Mouse (Mus musculus): ENCODE measurements around the gene 2810006K23Rik. TPM values are rescaled to one million over a fixed set of nuclear protein-coding genes. Genes with fewer than 3 reads are reported as not detected.
A peak's percentile ranks its signal among the peaks of the same experiment; 100 is the strongest.

The 2810006K23Rik gene
- 11.8 and 12.3 TPM in 2 replicates for polyA plus RNA-seq (2012; rRNA removed)
- polyA plus RNA-seq (2014; fragmentation: Nextera tagmentation; extraction: Ambion mirVana), result 9.7 and 10.4 TPM in 2 replicates

- ATAC-seq (ENCODE audit: low FRiP score, low read depth) (peak; percentile 97), DNase-seq (ENCODE audit: low spot score) (peak; percentile 100)
- H3K4me1 ChIP-seq (ENCODE audit: control insufficient read depth, insufficient read depth, low read length), result peaks cover 6% of the 10 kb centered on the region
- peak within 1 kb of the TSS; percentile 87 for H3K27ac ChIP-seq (replicated peaks; ENCODE audit: low read depth, low read length)
- TF ChIP-seq POLR2A (IDR thresholded peaks at IDR 0.05; ENCODE audit: borderline replicate concordance, extremely low read depth, insufficient read depth, insufficient read length), result peak; percentile 99
- H3K36me3 ChIP-seq (ENCODE audit: control insufficient read depth, insufficient read depth, low read length), result peaks cover 15% of the 10 kb centered on the region; the same call in 1 of the 2 replicates
- no peaks in the 10 kb centered on the region for H3K27me3 ChIP-seq (ENCODE audit: control insufficient read depth, insufficient read depth, low read length)
- peak within 1 kb of the TSS; percentile 72 for H3K9ac ChIP-seq (ENCODE audit: low read depth, low read length, severe bottlenecking)
- no peaks in the 10 kb centered on the region for H3K9me3 ChIP-seq (ENCODE audit: control insufficient read depth, low read length)
- WGBS, result under 1% methylated on average over 71 of the region's 72 CpGs
- H3K4me2 ChIP-seq (replicated peaks; ENCODE audit: low read depth, low read length, severe bottlenecking), result peak within 1 kb of the TSS; percentile 85
- H3K4me3 ChIP-seq (replicated peaks; ENCODE audit: low read length), result peak within 1 kb of the TSS; percentile 74
Observed at GRCm38 (mm10) chr5:124327510-124328364, at the start of gene 2810006K23Rik, which contains the start of gene Mphosph9. 2810006K23Rik (plus strand) TSS chr5:124328089. Mphosph9 (minus strand) TSS chr5:124327972.

- no peak overlapping the region for H3K9ac ChIP-seq (ENCODE audit: low read depth, low read length, severe bottlenecking)
- H3K4me1 ChIP-seq (ENCODE audit: control insufficient read depth, insufficient read depth, low read length), result no peaks in the 10 kb centered on the region
- H3K27me3 ChIP-seq (ENCODE audit: control insufficient read depth, insufficient read depth, low read length), result no peaks in the 10 kb centered on the region
- no peak overlapping the region for H3K27ac ChIP-seq (replicated peaks; ENCODE audit: low read depth, low read length)
- H3K4me3 ChIP-seq (replicated peaks; ENCODE audit: low read length), result no peak overlapping the region
- 0 out of 2 replicates have a peak, but pooled peaks cover 1% of the 10 kb centered on the region for H3K9me3 ChIP-seq (ENCODE audit: control insufficient read depth, low read length)
- WGBS, result 96% methylated on average over 2 of the region's 2 CpGs
- DNase-seq (ENCODE audit: low spot score) (no peak), ATAC-seq (ENCODE audit: low FRiP score, low read depth) (no peak)
- peaks cover 58% of the 10 kb centered on the region for H3K36me3 ChIP-seq (ENCODE audit: control insufficient read depth, insufficient read depth, low read length)
- no peak overlapping the region for H3K4me2 ChIP-seq (replicated peaks; ENCODE audit: low read depth, low read length, severe bottlenecking)
- TF ChIP-seq POLR2A (IDR thresholded peaks at IDR 0.05; ENCODE audit: borderline replicate concordance, extremely low read depth, insufficient read depth, insufficient read length), result no peak
Observed at GRCm38 (mm10) chr5:124282854-124283253, 45.0 kb upstream of the 2810006K23Rik start.

GRCm38 (mm10) chr5:124284330-124284729 lies 43.6 kb upstream of the 2810006K23Rik start:
- TF ChIP-seq POLR2A (IDR thresholded peaks at IDR 0.05; ENCODE audit: borderline replicate concordance, extremely low read depth, insufficient read depth, insufficient read length), result no peak
- Histone ChIP-seq H3K4me3 (replicated peaks; ENCODE audit: low read length) (no peak overlapping the region), H3K9me3 (ENCODE audit: control insufficient read depth, low read length) (peaks cover 5% of the 10 kb centered on the region; the same call in 1 of the 2 replicates), H3K36me3 (ENCODE audit: control insufficient read depth, insufficient read depth, low read length) (peaks cover 59% of the 10 kb centered on the region), H3K4me2 (replicated peaks; ENCODE audit: low read depth, low read length, severe bottlenecking) (no peak overlapping the region), H3K9ac (ENCODE audit: low read depth, low read length, severe bottlenecking) (no peak overlapping the region), H3K27ac (replicated peaks; ENCODE audit: low read depth, low read length) (no peak overlapping the region), H3K4me1 (ENCODE audit: control insufficient read depth, insufficient read depth, low read length) (no peaks in the 10 kb centered on the region), H3K27me3 (ENCODE audit: control insufficient read depth, insufficient read depth, low read length) (no peaks in the 10 kb centered on the region)
- DNase-seq (ENCODE audit: low spot score) (peak; percentile 16), ATAC-seq (ENCODE audit: low FRiP score, low read depth) (no peak)
- 55% methylated on average over 3 of the region's 3 CpGs for WGBS

GRCm38 (mm10) chr5:124287616-124288247 lies 40.2 kb upstream of the 2810006K23Rik start:
- ATAC-seq (ENCODE audit: low FRiP score, low read depth), result no peak
- peaks cover 68% of the 10 kb centered on the region for H3K36me3 ChIP-seq (ENCODE audit: control insufficient read depth, insufficient read depth, low read length)
- H3K4me2 ChIP-seq (replicated peaks; ENCODE audit: low read depth, low read length, severe bottlenecking), result no peak overlapping the region
- WGBS, result 98% methylated on average over 6 of the region's 6 CpGs
- no peak for TF ChIP-seq POLR2A (IDR thresholded peaks at IDR 0.05; ENCODE audit: borderline replicate concordance, extremely low read depth, insufficient read depth, insufficient read length)
- H3K4me3 ChIP-seq (replicated peaks; ENCODE audit: low read length), result no peak overlapping the region
- peaks cover 5% of the 10 kb centered on the region; the same call in 1 of the 2 replicates for H3K9me3 ChIP-seq (ENCODE audit: control insufficient read depth, low read length)
- no peak overlapping the region for H3K9ac ChIP-seq (ENCODE audit: low read depth, low read length, severe bottlenecking)
- no peaks in the 10 kb centered on the region for H3K27me3 ChIP-seq (ENCODE audit: control insufficient read depth, insufficient read depth, low read length)
- no peak for DNase-seq (ENCODE audit: low spot score)
- no peak overlapping the region for H3K27ac ChIP-seq (replicated peaks; ENCODE audit: low read depth, low read length)
- no peaks in the 10 kb centered on the region for H3K4me1 ChIP-seq (ENCODE audit: control insufficient read depth, insufficient read depth, low read length)

GRCm38 (mm10) chr5:124290216-124290615 lies 37.7 kb upstream of the 2810006K23Rik start:
- H3K4me2 ChIP-seq (replicated peaks; ENCODE audit: low read depth, low read length, severe bottlenecking), result no peak overlapping the region
- DNase-seq (ENCODE audit: low spot score) (no peak), ATAC-seq (ENCODE audit: low FRiP score, low read depth) (no peak)
- peaks cover 72% of the 10 kb centered on the region for H3K36me3 ChIP-seq (ENCODE audit: control insufficient read depth, insufficient read depth, low read length)
- H3K27me3 ChIP-seq (ENCODE audit: control insufficient read depth, insufficient read depth, low read length), result no peaks in the 10 kb centered on the region
- no peak for TF ChIP-seq POLR2A (IDR thresholded peaks at IDR 0.05; ENCODE audit: borderline replicate concordance, extremely low read depth, insufficient read depth, insufficient read length)
- WGBS, result 89% methylated on average over 4 of the region's 4 CpGs
- H3K27ac ChIP-seq (replicated peaks; ENCODE audit: low read depth, low read length), result no peak overlapping the region
- H3K4me1 ChIP-seq (ENCODE audit: control insufficient read depth, insufficient read depth, low read length), result no peaks in the 10 kb centered on the region
- H3K9me3 ChIP-seq (ENCODE audit: control insufficient read depth, low read length), result peaks cover 5% of the 10 kb centered on the region; the same call in 1 of the 2 replicates
- no peak overlapping the region for H3K4me3 ChIP-seq (replicated peaks; ENCODE audit: low read length)
- H3K9ac ChIP-seq (ENCODE audit: low read depth, low read length, severe bottlenecking), result no peak overlapping the region

Data from limb, embryonic 14.5 days (tissue).